Mouse (Mus musculus) frontal cortex, postnatal 14 days (tissue): ENCODE data around the gene Inppl1.

ENCODE experiments used
- DNase-seq, 2 experiments: peaks; one replicate each; pipeline ENCODE4 v3.0.0; 2022; ENCODE audit warnings: low spot score in 2 of 2

Inppl1 gene

DNA sequence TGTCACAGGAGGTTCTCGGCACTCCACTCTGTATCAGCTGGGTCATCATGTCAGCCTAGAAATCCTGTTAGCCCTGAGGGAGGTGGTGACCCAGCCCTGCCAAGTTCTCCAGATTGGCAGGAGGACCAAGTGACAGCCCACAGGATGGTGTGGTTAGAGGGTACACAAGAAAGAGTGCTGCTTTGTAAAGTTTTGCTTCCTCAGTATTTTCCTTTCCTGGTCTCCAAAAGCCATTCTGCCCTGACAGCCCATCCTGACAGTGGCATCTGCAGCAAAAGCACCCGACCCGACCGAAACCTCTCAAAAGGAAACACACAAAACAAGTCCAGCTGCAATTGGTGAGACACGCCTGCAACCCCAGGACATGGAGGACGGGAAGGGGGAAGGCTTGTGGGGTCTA, 6.2 kb upstream of the Inppl1 start:
- DNase-seq, result no peak

GRCm38 (mm10) chr7:101837154-101837605, 849 bp downstream of the Inppl1 start:
- no peak for DNase-seq

DNA sequence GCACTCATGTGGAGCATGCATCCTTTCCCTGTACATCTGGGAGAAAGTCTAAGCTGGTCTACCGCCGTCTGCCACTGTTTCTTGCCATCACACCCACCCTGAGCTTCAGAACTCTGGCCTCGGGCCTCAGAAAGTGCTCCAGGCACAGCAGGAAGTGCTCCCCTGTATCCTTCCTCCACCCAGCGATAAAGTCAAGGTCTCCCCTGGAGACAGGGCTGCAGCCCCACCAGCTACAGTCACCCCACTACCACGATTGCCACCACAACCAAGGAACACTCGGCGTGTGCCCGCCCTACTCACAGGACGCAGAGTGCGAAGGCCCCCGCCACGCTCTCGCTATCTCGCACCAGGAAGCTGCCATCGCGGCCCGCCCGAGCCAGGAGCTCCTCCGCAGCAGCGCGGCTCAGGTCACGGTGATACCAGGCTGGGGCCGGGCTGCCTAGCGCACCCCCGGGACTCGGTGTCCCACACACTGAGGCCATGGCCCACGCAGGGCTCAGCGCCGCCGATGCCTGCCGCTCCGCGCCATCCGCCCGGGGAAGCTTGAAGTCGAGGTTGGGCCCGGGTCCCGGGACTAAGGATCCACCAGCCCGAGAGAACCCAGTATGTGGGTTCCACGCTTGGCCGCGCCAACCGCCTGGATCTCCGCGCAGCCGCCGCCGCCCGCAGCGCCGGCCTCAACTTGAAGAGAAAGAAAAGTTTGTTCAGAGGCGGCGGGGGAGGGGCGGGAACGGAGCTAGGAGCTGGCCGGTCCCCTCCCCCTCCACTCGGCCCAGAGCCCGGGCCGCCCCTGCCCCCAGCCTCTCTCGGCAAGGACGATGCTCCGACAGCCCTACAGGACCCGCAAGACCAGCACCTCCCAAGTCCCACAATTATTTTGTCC, 1.5 kb downstream of the Inppl1 start:
- DNase-seq, result peak in 1 of 2 experiments; percentile 31

- DNase-seq, result no peak
Observed at GRCm38 (mm10) chr7:101835457-101836109, 2.4 kb downstream of the Inppl1 start.

DNA sequence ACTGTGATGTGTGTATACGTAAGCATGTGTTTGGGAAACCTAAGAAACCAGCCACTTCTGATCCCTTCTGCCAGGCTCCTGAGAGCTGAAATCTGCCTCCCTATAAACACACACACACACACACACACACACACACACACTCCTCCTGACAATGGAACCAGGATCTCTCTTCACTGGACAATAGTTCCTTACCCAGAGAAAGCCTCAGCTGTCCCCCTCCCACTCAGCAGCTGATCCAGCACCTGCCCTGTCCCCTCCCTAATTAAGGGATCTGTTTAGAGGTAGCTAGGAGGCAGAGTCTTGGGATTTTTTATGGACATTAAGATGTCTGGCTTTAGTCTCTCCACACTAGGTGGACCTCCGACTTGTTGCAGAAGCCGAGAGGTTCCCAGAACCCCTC, 3.1 kb downstream of the Inppl1 start:
- DNase-seq, result no peak

- DNase-seq, result no peak
Observed at GRCm38 (mm10) chr7:101833916-101834584, 4.0 kb downstream of the Inppl1 start.

DNA sequence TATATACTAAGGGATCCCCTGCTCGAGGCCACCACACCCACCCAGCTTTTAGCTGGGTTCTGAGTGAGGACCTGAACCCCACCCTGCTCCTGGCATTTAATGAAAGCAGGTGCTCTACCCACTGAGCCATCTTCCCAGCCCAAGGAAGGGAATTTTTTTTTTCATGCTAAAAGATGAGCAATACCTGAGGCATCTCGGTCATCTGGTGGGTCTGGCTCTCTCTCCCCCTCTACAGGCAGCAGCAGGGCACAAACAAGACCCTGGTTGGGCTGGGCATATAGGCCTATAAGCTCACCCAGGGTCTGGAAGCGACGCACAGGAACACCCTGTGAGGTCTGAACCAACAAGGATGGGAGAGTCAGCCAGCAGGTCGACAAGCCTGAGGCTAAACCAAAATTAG, 4.7 kb downstream of the Inppl1 start:
- no peak for DNase-seq

GRCm38 (mm10) chr7:101832372-101832771, 5.7 kb downstream of the Inppl1 start:
- DNase-seq, result no peak

GRCm38 (mm10) chr7:101831437-101831836, 6.6 kb downstream of the Inppl1 start:
- DNase-seq, result no peak

DNA sequence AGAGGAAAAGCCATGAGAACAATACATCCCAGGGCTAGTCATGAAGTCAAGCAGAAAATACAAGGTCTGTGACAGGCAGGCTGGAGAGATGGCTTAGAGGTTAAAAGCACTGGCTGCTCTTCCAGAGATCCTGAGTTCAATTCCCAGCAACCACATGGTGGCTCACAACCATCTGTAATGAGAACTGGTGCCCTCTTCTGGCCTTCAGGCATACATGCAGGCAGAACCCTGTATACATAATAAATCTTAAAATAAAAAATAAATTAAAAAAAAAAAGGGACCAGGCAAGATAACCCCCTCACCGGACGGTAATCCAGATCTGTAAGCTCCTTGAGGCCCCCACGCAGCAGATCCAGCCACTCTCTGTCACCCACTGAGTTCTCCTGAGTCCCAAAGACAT, 7.7 kb downstream of the Inppl1 start:
- DNase-seq, result no peak

DNA sequence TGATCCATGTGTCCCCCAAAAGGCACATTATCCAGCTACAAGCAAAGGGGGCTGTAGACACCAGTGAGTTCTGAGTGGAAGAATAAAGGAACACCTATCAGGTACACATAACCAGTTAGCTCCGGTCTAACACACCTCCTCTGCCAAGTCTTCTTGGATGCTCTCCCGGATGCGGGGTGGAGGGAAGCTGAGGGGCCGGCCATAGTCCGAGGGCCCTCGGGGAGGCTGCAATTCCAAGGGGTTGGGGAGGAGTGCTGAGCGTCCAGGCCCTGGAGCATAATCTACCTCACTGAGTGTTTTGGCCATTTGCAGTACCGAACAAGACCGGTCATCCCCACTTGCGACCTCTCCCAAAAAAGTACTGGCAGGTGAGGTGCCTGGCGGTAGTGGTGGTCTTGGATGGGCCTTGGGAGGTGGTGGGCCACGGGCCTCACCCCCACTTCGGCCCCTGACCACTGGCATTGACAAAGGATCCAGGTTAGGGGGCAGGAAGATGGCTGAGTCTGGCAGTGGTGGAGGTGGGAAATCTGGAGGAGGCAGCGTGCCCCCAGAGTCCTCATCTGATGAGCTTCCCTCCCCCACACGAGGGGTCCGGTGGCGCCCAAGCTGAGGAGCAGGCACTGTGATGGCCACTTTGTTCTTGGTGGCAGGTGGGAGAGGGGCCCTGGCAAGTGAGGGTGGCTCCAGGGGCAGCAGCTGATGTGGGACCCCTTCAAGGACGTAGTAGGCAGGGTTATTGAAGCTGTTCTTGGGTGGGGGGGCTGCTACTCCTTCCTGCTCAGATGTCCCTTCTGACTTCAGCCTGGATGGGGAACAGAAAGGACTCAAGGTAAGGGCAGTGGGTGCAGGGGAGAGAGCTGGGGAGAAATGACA, 14.0 kb downstream of the Inppl1 start:
- DNase-seq, result no peak

DNA sequence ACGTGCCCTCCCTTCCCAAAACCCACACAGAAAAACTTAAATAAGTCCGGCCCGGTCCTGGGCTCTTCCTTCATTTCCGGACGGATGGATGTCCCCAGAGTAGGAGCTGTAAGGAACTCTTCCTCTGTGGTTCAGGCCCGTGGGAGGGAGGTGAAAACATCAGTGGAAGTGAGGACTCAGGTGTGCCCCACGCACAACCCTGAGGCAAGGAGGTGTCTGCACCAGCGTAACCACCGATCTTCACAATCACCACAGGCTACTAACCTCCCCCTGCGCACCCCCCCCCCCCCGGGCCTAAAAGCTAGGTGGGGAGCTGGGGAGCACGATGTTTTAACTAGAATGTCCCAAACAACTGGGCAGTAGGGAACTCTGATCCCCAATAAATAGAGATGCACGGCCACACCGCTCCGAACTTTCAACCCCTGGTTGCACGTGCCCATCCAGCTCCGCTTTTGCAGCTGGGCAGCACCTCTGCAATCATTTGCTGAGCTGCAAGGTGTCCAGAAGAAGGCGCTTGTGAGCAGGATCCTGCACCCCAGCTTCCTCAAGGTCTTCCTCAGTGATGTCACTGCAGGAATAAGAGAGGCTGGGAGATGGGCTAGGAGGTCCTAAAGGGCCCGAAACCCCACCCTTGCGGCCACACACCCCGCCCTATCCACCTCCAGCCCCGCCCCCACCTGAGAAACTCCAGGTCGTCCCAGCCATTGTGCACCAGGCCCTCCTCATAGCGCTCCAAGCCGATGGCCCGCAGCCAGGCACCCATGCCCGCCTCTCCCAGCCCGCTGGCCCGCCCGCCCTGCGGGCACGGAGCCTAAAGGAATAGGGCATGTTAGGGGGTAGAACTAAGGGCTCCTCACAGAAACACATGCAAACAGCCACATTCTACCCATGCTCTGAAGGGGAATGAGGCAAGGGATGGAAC, 14.9 kb downstream of the Inppl1 start:
- no peak for DNase-seq

GRCm38 (mm10) chr7:101821571-101822501, 16.2 kb downstream of the Inppl1 start:
- no peak for DNase-seq

- DNase-seq, result no peak
Observed at GRCm38 (mm10) chr7:101820295-101821030, 17.6 kb downstream of the Inppl1 start.

GRCm38 (mm10) chr7:101817861-101818401, 20.1 kb downstream of the Inppl1 start, which contains the start of gene Phox2a:
TSS of gene Phox2a (plus strand) at chr7:101818313.
- DNase-seq, result no peak

- no peak for DNase-seq
Observed at GRCm38 (mm10) chr7:101777053-101777452, 61.0 kb downstream of the Inppl1 start.

DNA sequence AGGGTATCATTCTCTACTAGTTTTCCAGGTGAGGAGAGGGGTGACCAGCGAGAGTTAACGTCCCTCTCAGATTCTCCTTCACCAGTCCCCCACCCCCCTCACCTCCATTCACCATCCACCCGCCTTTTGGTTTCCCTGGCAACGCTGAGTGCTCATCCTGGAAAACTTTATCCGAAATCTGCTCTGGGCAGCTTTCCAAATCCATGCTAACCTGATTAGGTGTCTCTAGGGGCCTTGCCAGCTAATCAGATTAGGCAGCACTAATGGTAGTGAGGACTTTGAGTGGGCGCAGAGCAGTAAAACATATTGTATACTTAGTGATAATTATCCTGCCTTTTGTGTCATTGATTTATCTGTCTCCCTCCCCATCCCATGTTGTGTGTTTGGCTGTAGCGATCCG, 65.3 kb downstream of the Inppl1 start:
- DNase-seq, result no peak
